Mouse (Mus musculus): ENCODE data around the gene Zkscan16.

DNA sequence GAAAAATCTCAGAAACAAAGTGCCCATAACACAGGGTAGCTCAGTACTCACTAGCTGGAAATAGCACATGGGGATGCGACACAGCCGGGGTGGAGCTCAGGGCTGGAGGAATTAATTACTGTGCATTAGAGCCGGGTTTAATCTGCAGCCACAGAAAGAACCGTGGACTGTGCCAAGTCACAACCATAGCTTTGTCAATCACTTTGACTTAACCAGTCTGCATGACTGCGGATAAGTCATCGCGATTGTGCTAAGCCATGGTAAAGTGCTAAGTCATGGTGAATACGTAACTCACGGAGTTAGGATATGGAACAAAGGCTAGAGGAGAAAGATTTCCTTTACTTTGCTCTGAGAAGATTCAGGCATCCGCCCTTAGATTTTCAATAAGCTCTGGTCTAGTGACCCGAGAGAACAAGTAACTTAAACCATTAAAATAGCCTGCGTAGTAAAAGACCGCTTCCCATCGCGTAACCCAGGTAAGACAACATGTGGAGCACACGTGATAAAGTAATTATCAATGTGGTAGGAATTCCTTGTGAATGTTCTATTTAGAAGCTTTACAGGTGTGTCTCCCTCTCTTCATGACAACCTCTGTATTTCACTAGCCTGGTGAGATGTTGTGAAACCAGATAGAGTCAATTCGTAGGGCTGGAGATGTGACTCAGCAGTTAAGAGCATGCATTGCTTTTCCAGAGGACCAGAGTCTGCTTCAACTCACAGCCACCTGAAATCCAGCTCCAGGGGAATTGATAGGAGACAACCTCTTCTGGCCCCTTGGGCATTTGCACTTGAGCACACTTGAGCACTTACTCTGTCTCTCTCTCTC, 47.4 kb downstream of the Zkscan16 start:
- TF ChIP-seq CTCF (IDR thresholded peaks at IDR 0.05) (no peak), EP300 (IDR thresholded peaks at IDR 0.05) (no peak)
